ENCODE assay signal across 8 mouse cellular contexts in the genomic region with DNA sequence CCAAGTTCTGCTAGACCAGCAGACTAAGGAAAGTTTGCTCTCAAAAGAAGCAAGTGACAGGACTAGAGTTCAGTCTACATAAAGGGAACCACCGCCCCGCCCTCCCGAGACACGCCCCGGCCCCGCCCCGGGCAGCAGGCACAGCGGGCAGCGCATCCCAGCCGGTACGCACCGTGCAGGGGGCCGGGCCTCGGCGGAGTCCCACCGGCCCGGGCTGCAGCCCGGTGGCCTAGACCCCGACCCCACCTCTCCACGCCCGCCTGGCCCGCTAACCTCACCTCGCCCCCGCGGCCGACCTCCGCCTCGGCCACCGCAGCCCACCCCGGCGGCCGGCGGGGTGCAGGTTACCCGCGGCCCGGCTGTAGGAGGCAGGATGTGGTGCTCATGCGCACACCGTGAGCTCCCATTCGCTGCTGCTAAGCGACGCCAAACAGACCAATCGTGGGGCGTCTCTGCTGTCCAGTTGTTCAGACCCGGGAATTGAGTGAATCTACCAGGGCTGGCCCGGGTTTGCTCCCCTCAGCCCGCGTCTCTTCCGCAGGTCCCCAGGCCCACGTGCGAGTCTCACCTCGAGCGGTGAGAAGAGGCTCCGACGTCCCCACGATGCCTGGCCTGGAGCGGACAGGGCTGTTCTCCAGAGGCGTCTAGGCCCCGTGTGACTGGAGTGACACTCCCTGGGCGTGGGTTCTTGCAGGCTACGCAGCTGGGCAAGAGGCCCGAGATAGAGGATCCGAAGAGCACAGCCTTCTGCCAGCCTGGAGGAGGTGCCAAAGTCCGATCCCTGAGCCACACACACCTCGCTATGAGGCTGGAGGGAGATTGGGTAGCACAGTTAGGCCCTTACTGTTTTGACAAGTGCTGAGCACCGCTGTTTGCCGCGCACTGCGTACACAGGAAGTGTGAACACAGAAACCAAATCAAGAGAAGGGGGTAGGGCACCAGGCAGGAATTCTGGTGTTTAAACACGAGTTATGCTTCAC. TPM values are rescaled to one million over a fixed set of nuclear protein-coding genes. Genes with fewer than 3 reads are reported as not detected.
DNase-seq lines count a peak whose midpoint lies in the region; ATAC-seq and TF ChIP-seq lines count a peak whose summit lies in the region.

A gene (minus strand): TSS at position 845 of the 980 bp plus-strand sequence.

- TF ChIP-seq POLR2A in CH12.LX (IDR thresholded peaks at IDR 0.05; ENCODE audit: low read depth, low read length) = peak; percentile 65
- TF ChIP-seq POLR2A in testis, adult 2 months (IDR thresholded peaks at IDR 0.05; ENCODE audit: control insufficient read depth, low read depth, low read length) = peak; percentile 65

- TF ChIP-seq RAD21 in CH12.LX (IDR thresholded peaks at IDR 0.05; ENCODE audit: low read depth, low read length) = no peak

- in situ Hi-C loops in CH12.LX (cut with MboI; ENCODE audit: low pct_ligation_motif_present, low pct_unique_long_range_greater_than_20kb, low sequenced_read_pairs) = no loop called here

- DNase-seq in CH12.LX (ENCODE audit: extremely low read depth) = peak; percentile 89
- peak; percentile 81 for DNase-seq in c-Kit-positive CD71-positive TER-119-negative erythroid progenitor cells, embryonic 14.5 days (ENCODE audit: low read depth)
- DNase-seq in heart, postnatal 0 days (ENCODE audit: low spot score) = peak; percentile 92
- peak; percentile 90 to 95 for DNase-seq in kidney, postnatal 4 days

- TF ChIP-seq EP300 in CH12.LX (IDR thresholded peaks at IDR 0.05; ENCODE audit: low read length) = no peak
- TF ChIP-seq EP300 in heart, postnatal 0 days (IDR thresholded peaks at IDR 0.05; ENCODE audit: low read depth) = no peak

- H3K4me1 ChIP-seq in CH12.LX (ENCODE audit: control insufficient read depth in 1 of 2, insufficient read depth in 2 of 2) = peaks cover 9 to 26% of the 10 kb centered on the region in 2 experiments
- peaks cover 23% of the 10 kb centered on the region for H3K4me1 ChIP-seq in forebrain, embryonic 12.5 days
- peaks cover 3% of the 10 kb centered on the region; the same call in 1 of the 2 replicates for H3K4me1 ChIP-seq in heart, postnatal 0 days (ENCODE audit: control insufficient read depth, insufficient read depth)
- peaks cover 36% of the 10 kb centered on the region for H3K4me1 ChIP-seq in liver, embryonic 16.5 days (ENCODE audit: control insufficient read depth, low read depth, low read length)
- H3K4me1 ChIP-seq in neural tube, embryonic 13.5 days (replicated peaks) = peaks cover 37% of the 10 kb centered on the region
- peaks cover 15% of the 10 kb centered on the region for H3K4me1 ChIP-seq in testis, adult 2 months (ENCODE audit: control insufficient read depth, insufficient read depth, low read length)

- no peak for TF ChIP-seq CTCF in CH12.LX (conservative IDR thresholded peaks at IDR 0.05 in 1 of 2, IDR thresholded peaks at IDR 0.05 in 1 of 2; ENCODE audit: low read depth in 2 of 2, low read length in 2 of 2)
- no peak for TF ChIP-seq CTCF in heart, postnatal 0 days (IDR thresholded peaks at IDR 0.05; ENCODE audit: low read depth)
- TF ChIP-seq CTCF in testis, adult 2 months (IDR thresholded peaks at IDR 0.05; ENCODE audit: control insufficient read depth, insufficient read depth, insufficient replicate concordance, low read depth, low read length) = no peak

- 1% methylated on average over 65 of the region's 69 CpGs for WGBS in forebrain, embryonic 12.5 days
- 1% methylated on average over 69 of the region's 69 CpGs for WGBS in heart, postnatal 0 days
- under 1% methylated on average over 68 of the region's 69 CpGs for WGBS in liver, embryonic 16.5 days (ENCODE audit: insufficient replicate concordance)
- WGBS in neural tube, embryonic 13.5 days = 2% methylated on average over 69 of the region's 69 CpGs

- peak; percentile 98 for ATAC-seq in forebrain, embryonic 12.5 days (ENCODE audit: low FRiP score)
- ATAC-seq in heart, postnatal 0 days (ENCODE audit: insufficient read depth, low read depth) = peak; percentile 97
- ATAC-seq in liver, embryonic 16.5 days (ENCODE audit: low read depth) = peak; percentile 92
- ATAC-seq in neural tube, embryonic 13.5 days (ENCODE audit: low read depth) = peak; percentile 96

- H3K9ac ChIP-seq in CH12.LX (ENCODE audit: insufficient read depth, low read depth) = peak within 1 kb of the TSS; percentile 15; the same call in 1 of the 2 replicates
- peak within 1 kb of the TSS; percentile 87 for H3K9ac ChIP-seq in forebrain, embryonic 12.5 days
- H3K9ac ChIP-seq in heart, postnatal 0 days (replicated peaks; ENCODE audit: low read depth, low read length) = peak within 1 kb of the TSS; percentile 42
- peak within 1 kb of the TSS; percentile 78 for H3K9ac ChIP-seq in liver, embryonic 16.5 days (ENCODE audit: low read depth, low read length)
- H3K9ac ChIP-seq in neural tube, embryonic 13.5 days = peak within 1 kb of the TSS; percentile 90

- H3K4me3 ChIP-seq in CH12.LX (replicated peaks in 1 of 3; ENCODE audit: low read depth in 2 of 3, low read length in 2 of 3, poor library complexity in 1 of 3) = peak within 1 kb of the TSS; percentile 64 to 75 (median 73)
- peak within 1 kb of the TSS; percentile 92 for H3K4me3 ChIP-seq in forebrain, embryonic 12.5 days (replicated peaks)
- H3K4me3 ChIP-seq in heart, postnatal 0 days (ENCODE audit: low read depth, low read length) = peak within 1 kb of the TSS; percentile 77
- peak within 1 kb of the TSS; percentile 85 for H3K4me3 ChIP-seq in liver, embryonic 16.5 days (ENCODE audit: low read depth, low read length)
- peak within 1 kb of the TSS; percentile 79 for H3K4me3 ChIP-seq in neural tube, embryonic 13.5 days
- H3K4me3 ChIP-seq in testis, adult 2 months (ENCODE audit: control insufficient read depth, low read depth, low read length) = peak within 1 kb of the TSS; percentile 92

- H3K79me2 ChIP-seq in CH12.LX (replicated peaks; ENCODE audit: control insufficient read depth, extremely low read depth, insufficient read depth, poor library complexity, severe bottlenecking) = no peaks in the 10 kb centered on the region

- peaks cover 0 to 2% of the 10 kb centered on the region in 2 experiments for H3K36me3 ChIP-seq in CH12.LX (replicated peaks in 1 of 2; ENCODE audit: control insufficient read depth in 1 of 2, insufficient read depth in 1 of 2, low read length in 1 of 2)
- peaks cover 4% of the 10 kb centered on the region; the same call in 1 of the 2 replicates for H3K36me3 ChIP-seq in forebrain, embryonic 12.5 days (replicated peaks)
- H3K36me3 ChIP-seq in heart, postnatal 0 days (replicated peaks; ENCODE audit: control insufficient read depth, insufficient read depth, low read length) = no peaks in the 10 kb centered on the region
- no peaks in the 10 kb centered on the region for H3K36me3 ChIP-seq in liver, embryonic 16.5 days (ENCODE audit: control insufficient read depth, insufficient read depth)
- H3K36me3 ChIP-seq in neural tube, embryonic 13.5 days = peaks cover 7% of the 10 kb centered on the region
- H3K36me3 ChIP-seq in testis, adult 2 months (ENCODE audit: control insufficient read depth, insufficient read depth, low read length) = no peaks in the 10 kb centered on the region

- dilution Hi-C loops in CH12.LX (cut with MboI; ENCODE audit: extremely low pct_ligation_motif_present, extremely low pct_unique_long_range_greater_than_20kb, low sequenced_read_pairs) = no loop called here

- H3K27me3 ChIP-seq in CH12.LX (replicated peaks) = no peaks in the 10 kb centered on the region
- H3K27me3 ChIP-seq in forebrain, embryonic 12.5 days = 0 out of 2 replicates have a peak, but pooled peaks cover 5% of the 10 kb centered on the region
- no peaks in the 10 kb centered on the region for H3K27me3 ChIP-seq in heart, postnatal 0 days (ENCODE audit: control insufficient read depth, insufficient read depth, low read length)
- H3K27me3 ChIP-seq in liver, embryonic 16.5 days (ENCODE audit: control insufficient read depth, insufficient read depth, low read depth, low read length) = no peaks in the 10 kb centered on the region
- H3K27me3 ChIP-seq in neural tube, embryonic 13.5 days = no peaks in the 10 kb centered on the region; the same call in 1 of the 2 replicates
- no peaks in the 10 kb centered on the region for H3K27me3 ChIP-seq in testis, adult 2 months (ENCODE audit: control insufficient read depth, insufficient read depth, low read length)

- H3K27ac ChIP-seq in CH12.LX (ENCODE audit: insufficient read depth, low read depth) = peak within 1 kb of the TSS; percentile 49
- peak within 1 kb of the TSS; percentile 79 for H3K27ac ChIP-seq in forebrain, embryonic 12.5 days
- H3K27ac ChIP-seq in heart, postnatal 0 days (ENCODE audit: low read depth) = peak within 1 kb of the TSS; percentile 63
- peak within 1 kb of the TSS; percentile 96 for H3K27ac ChIP-seq in liver, embryonic 16.5 days (ENCODE audit: low read length)
- peak within 1 kb of the TSS; percentile 83 for H3K27ac ChIP-seq in neural tube, embryonic 13.5 days (replicated peaks)
- peak within 1 kb of the TSS; percentile 29 for H3K27ac ChIP-seq in testis, adult 2 months (ENCODE audit: control insufficient read depth, insufficient read depth, low read depth, low read length)

- H3K9me3 ChIP-seq in CH12.LX (replicated peaks; ENCODE audit: low read length) = no peaks in the 10 kb centered on the region
- no peaks in the 10 kb centered on the region for H3K9me3 ChIP-seq in forebrain, embryonic 12.5 days
- H3K9me3 ChIP-seq in heart, postnatal 0 days (replicated peaks; ENCODE audit: control insufficient read depth, low read length) = no peaks in the 10 kb centered on the region
- no peaks in the 10 kb centered on the region for H3K9me3 ChIP-seq in liver, embryonic 16.5 days (replicated peaks; ENCODE audit: control insufficient read depth, low read length)
- H3K9me3 ChIP-seq in neural tube, embryonic 13.5 days = no peaks in the 10 kb centered on the region

- peak within 1 kb of the TSS; percentile 58 for H3K4me2 ChIP-seq in CH12.LX (ENCODE audit: insufficient read depth, low read depth, poor library complexity, severe bottlenecking)
- H3K4me2 ChIP-seq in forebrain, embryonic 12.5 days = peak within 1 kb of the TSS; percentile 93
- H3K4me2 ChIP-seq in heart, postnatal 0 days (ENCODE audit: low read depth, low read length) = peak within 1 kb of the TSS; percentile 70
- peak within 1 kb of the TSS; percentile 92 for H3K4me2 ChIP-seq in liver, embryonic 16.5 days (ENCODE audit: low read depth, low read length)
- peak within 1 kb of the TSS; percentile 97 for H3K4me2 ChIP-seq in neural tube, embryonic 13.5 days

TF ChIP-seq in CH12.LX, 34 proteins besides CTCF, POLR2A, EP300 and RAD21 (continues in another document):
- no peak for TF ChIP-seq ZKSCAN1 (IDR thresholded peaks at IDR 0.05; ENCODE audit: borderline replicate concordance, low read depth, low read length)

RNA-seq across cellular contexts. Expression of the gene that starts here (rescaled TPM):
- total RNA-seq in CH12.LX (2012; rRNA removed) (3.2 and 4.0 TPM in 2 replicates), CH12.LX (2014; rRNA removed) (2.4 and 2.5 TPM in 2 replicates)
- 4.6 and 5.7 TPM in 2 replicates for polyA plus RNA-seq in CH12.LX (2012; ENCODE audit: insufficient read length, low read depth)
- polyA plus RNA-seq in forebrain, embryonic 12.5 days (2016; fragmentation: Nextera tagmentation; extraction: Ambion mirVana) = 24.5 and 29.3 TPM in 2 replicates
- 3.8 and 9.4 TPM in 2 replicates for total RNA-seq in heart, postnatal 0 days (2014; rRNA removed; ENCODE audit: low replicate concordance)
- polyA plus RNA-seq in heart, postnatal 0 days (2015; fragmentation: Nextera tagmentation; extraction: Ambion mirVana) = 3.9 and 4.1 TPM in 2 replicates
- polyA plus RNA-seq in liver, embryonic 16.5 days (2015; fragmentation: Nextera tagmentation; extraction: Ambion mirVana) = 2.8 and 3.0 TPM in 2 replicates
- polyA plus RNA-seq in neural tube, embryonic 13.5 days (2015; fragmentation: Nextera tagmentation; extraction: Ambion mirVana) = 22.7 and 25.2 TPM in 2 replicates
- 9.7 and 11.0 TPM in 2 replicates for polyA plus RNA-seq in testis, adult 2 months (2012; rRNA removed)

Comparison
In these comparisons a context has a peak if more than half of its experiments do, and no peak if none do; other contexts are left out.
1. Peak in every context shown above with its lines: DNase-seq, ATAC-seq, H3K4me3 ChIP-seq and H3K27ac ChIP-seq.
2. H3K27ac ChIP-seq: peak in every context shown above with its lines; median percentile 96 in liver, embryonic 16.5 days; 83 in neural tube, embryonic 13.5 days; 79 in forebrain, embryonic 12.5 days; 63 in heart, postnatal 0 days; 49 in CH12.LX; 29 in testis, adult 2 months.
3. H3K9ac ChIP-seq: peak in every context shown above with its lines; median percentile 90 in neural tube, embryonic 13.5 days; 87 in forebrain, embryonic 12.5 days; 78 in liver, embryonic 16.5 days; 42 in heart, postnatal 0 days; 15 in CH12.LX.